Mouse (Mus musculus) right cerebral cortex, postnatal 36 days (tissue): ENCODE data around the gene Gm21650.
"Not testable (repeated sequence)": the region's sequence is repeated elsewhere in the genome, so short reads cannot be mapped to it uniquely, and the experiment has no call there.

Experiments used
- DNase-seq, 2 experiments: peaks; one replicate each; pipeline ENCODE4 v3.0.0; 2022; ENCODE audit warnings: low spot score in 2 of 2, mixed read lengths in 1 of 2

Gm21650 gene

DNA sequence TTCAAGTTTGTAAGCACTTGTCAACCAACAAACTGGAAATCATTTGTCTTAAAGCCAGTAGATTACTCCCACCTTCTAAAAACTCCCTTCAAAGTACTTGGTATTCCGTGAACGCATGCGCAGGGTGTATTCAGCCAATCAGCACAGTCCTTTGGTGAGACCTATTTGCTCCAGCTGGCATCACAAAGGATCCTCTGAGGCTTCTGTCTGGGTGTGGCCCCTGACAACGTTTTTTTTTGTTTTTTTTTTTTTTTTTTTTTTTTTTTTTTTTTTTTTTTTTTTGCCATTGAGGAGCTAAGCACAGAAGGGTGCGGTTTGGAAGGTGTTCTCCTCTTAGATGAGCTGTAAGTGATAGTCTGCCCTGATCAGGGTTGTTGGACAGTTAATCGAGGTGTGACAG, at the start of gene Gm21650:
TSS of gene Gm21650 (plus strand) at position 301 of the 400 bp plus-strand sequence.
- not testable (repeated sequence) for DNase-seq
